Mouse (Mus musculus) adipocyte (in vitro differentiated cells): ENCODE results near the gene Styxl1.

Source experiments
- DNase-seq: peaks from one replicate; pipeline ENCODE4 v3.0.0-alpha.2; 2016; ENCODE audit warnings: low spot score

The Styxl1 gene

DNA sequence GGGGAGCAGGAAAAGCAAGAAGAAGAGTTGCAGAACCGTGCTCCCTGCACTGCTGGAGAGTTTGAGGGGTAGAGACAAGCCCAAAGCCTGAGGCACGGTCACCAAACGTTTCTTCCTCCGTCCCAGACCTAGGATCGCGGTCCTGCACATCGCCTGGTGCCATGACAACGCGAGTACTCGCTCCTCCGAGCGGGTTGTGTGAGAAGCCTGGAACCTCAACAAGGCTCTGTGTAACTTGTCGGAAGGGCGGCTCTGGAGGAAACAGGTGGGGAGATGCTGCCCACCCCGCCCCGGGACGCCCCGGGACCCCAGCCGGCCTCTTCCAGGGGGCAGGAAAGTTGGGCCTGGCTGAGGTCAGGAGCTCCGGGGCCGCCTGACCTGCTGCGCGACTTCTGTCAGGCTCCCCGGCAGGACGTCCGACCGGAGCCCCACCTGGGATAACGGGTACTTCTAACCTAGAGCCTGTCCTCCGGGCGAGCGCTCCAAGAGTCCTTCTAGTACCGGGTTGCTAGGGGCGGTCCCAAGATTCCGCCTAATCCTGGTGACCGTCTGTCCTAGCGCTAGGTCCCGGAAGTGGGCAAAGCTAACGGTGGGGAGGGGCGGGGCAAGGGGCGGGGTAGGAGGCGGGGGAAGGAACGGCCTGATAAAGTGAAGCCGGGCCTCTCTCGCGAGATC is at the start of gene Styxl1:
Gene Styxl1 (minus strand): TSS at position 590 of the 675 bp plus-strand sequence.
- no peak for DNase-seq

DNA sequence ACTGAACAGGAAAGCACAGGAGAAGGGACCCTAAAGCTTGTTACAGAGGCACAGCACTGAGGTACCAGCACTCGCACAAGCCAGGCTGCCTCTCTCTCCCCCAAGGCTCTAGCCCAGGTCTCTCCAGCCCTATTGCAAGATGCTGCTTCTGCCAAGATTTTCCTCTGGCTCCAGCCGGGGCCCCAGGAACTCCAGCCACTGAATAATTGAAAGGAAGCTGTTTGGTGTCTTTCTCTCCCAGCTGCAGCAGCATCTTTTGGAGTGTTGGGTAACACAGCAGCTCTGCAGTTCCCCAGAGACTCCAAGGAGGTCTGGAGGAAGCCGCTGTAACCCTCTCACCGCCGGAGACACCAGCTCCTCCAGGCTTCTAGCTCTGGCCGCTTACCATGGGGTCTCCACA is 48.0 kb upstream of the Styxl1 start:
- DNase-seq: no peak

- no peak for DNase-seq
Measured at GRCm38 (mm10) chr5:135824517-135824916, 46.3 kb upstream of the Styxl1 start.

GRCm38 (mm10) chr5:135822316-135822944 is 44.2 kb upstream of the Styxl1 start:
- DNase-seq: no peak

DNA sequence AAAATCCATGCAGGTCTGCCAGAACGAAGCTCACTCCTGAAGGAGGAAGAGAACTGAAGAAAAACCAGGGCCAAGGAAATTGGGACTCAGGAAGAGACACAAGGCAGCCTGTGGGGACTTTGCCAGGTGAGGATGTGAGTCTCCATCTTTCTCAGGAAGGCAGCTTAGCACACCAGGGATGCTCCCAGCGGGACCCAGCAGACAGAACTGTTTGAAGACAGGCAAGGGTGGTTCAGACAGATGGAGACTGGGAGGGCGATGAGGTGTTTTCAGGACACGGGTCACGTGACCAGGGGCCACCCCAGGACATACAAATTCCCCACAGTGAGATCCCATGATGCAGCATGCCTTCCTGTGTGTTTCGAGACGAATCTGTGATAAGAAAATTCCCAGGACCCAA is 40.3 kb upstream of the Styxl1 start:
- DNase-seq: no peak

GRCm38 (mm10) chr5:135812991-135813390 is 34.8 kb upstream of the Styxl1 start:
- no peak for DNase-seq

GRCm38 (mm10) chr5:135807263-135807637 is 29.1 kb upstream of the Styxl1 start:
- DNase-seq: no peak

GRCm38 (mm10) chr5:135806555-135807262 is 28.5 kb upstream of the Styxl1 start, which contains the start of gene Srrm3:
Srrm3 (plus strand) TSS chr5:135806890.
- peak; percentile 76 for DNase-seq

- no peak for DNase-seq
Measured at GRCm38 (mm10) chr5:135804735-135805134, 26.6 kb upstream of the Styxl1 start.

GRCm38 (mm10) chr5:135803676-135804075 is 25.5 kb upstream of the Styxl1 start:
- DNase-seq: no peak

DNA sequence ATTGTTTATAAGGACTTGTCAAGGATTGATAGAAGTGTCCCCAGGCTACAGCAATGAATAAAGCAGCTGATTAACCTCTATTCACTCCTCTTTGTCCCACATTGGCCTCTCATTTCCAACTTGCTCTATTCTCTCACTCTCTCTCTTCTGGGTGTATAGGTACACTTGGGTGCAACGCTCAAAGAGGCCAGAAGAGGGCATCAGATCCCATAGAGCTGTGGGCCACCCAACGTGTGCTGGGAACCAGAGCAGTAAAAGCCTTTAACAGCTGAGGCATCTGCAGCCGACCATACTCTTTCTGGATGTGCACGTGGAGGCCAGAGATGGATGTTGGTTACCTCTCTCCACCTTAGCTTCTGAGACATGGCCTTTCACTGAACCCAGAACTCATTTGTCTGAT is 24.9 kb upstream of the Styxl1 start:
- DNase-seq: no peak

GRCm38 (mm10) chr5:135802641-135803040 is 24.5 kb upstream of the Styxl1 start:
- DNase-seq: no peak

- DNase-seq: no peak
Measured at GRCm38 (mm10) chr5:135800927-135801326, 22.7 kb upstream of the Styxl1 start.

DNA sequence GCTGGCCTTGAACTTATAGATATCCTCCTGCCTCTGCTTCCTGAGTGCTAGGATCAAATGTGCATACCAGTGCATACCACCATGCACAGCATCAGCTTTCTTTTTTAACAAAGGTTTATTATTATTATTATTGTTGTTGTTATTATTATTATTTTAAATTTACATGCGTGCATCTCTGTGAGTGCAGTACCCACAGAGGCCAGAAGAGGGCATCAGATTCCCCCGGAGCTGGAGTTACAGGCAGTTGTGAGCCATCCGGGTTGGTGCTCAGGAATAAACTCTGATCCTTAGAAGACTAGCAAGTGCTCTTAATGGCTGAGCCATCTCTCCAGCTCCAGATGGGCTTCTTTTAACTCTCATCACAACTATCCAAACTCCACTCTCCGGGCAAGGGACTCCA is 21.6 kb upstream of the Styxl1 start:
- DNase-seq: no peak

- DNase-seq: no peak
Measured at GRCm38 (mm10) chr5:135794859-135795181, 16.6 kb upstream of the Styxl1 start.

- peak; percentile 86 for DNase-seq
Measured at GRCm38 (mm10) chr5:135793996-135794858, 16.0 kb upstream of the Styxl1 start.

DNA sequence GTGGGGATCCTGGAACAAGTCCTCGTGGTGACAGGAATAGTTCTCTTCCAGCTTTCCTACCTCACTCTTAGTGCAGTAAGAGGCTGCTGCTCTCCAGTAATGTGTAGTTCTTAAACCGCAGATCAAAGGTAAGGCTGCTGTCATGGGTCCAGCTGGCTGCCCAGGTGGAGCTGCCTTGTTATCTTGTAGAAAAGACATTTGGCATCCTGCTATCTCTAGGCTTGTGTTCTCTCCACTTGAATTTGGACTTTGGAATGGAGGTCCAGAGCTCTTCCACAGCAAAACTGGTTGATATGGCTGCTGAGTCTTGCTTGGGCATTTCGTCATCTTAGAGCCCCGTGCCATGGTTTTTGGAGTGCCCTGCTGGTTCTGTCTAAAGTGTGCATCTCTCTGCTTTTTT is 4.7 kb upstream of the Styxl1 start:
- no peak for DNase-seq

GRCm38 (mm10) chr5:135780331-135780730 is 2.1 kb upstream of the Styxl1 start:
- DNase-seq: no peak

DNA sequence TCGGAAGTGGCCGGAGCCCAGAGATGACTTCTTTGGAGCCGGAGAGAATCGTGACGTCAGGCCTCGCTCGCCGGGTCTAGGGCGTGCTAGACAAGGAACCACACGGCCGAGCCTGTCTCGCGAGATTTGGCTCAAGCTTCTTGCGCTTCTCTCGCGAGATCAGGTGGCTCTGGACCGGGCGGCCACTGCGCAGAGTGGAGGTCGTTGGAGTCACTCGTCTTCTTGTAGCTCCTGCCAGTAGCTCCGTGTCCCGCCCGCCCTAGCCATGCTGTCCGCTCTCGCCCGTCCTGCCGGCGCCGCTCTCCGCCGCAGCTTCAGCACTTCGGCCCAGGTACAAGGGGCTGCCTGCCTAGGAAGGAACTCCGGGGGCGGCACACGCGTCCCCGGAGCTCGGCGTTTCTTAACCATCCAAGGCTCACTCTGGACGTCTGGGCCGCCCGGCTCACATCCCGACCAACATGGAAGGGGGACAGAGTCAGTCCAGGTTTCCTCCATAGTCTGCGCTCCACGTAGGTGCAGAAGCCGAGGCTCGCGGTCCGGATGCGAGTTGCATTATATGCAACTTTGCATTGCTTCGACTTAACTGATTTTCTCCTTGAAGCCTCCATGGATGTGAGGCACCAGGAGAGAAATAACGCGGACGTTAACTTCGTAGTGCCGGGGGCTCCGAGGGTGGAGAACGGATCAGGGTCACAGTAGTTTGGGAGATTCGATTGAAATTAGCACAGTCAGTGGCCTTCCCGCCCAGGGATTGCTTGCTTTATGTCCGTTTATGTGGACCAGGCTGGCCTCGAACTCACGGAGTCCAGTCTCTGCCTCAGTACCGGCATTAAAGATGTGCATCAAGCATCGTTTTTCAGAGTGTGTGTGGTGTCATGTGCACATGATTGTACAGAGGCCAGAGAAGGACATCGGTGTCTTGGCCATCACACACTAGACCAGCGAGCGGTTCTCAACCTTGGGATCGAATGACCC is 573 bp upstream of the Styxl1 start, which contains the start of gene Mdh2:
Gene Mdh2 (plus strand): TSS at position 10 of the 975 bp plus-strand sequence.
- DNase-seq: peak; percentile 100

GRCm38 (mm10) chr5:135776546-135776945 is 1.6 kb downstream of the Styxl1 start:
- no peak for DNase-seq

DNA sequence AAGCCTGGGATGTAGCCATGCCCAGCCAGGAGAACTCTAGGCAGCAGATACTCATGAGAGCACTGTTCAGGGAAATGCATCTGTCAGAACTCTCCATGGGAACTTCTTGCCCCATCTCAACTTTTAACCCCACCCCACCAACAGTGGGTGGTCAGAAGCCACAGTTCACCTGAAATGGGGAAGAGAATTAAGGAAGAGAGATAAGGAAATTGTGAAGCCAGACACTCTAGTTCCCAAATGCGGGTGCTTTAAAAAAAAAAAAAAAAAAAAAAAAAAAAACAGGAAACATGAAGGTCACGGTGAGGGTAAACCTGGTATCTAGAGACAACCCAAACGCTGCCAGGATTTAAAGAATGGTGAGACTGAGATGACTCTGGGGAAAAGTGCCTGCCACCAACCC is 5.7 kb downstream of the Styxl1 start:
- no peak for DNase-seq
